Mouse (Mus musculus) embryonic facial prominence, embryonic 12.5 days (tissue): Measurements from ENCODE around the gene Olfr651. TPM values are rescaled to one million over a fixed set of nuclear protein-coding genes. Genes with fewer than 3 reads are reported as not detected.

Experiments used
- ATAC-seq: fragments of 200-750 bp; cut with Nextera tagmentation; 2 replicates; pipeline ENCODE4 v1.8.0; 2017; ENCODE audit not compliant: insufficient number of reproducible peaks, insufficient read depth, low FRiP score, low TSS enrichment
- H3K27ac ChIP-seq: fragments of 300-500 bp; sonication (generic); 2 replicates; pipeline ENCODE4 v1.5.1; 2016; ENCODE audit warnings: mild to moderate bottlenecking
- H3K27me3 ChIP-seq: fragments of 300-500 bp; sonication (generic); 2 replicates; pipeline ENCODE4 v1.6.1; 2016; ENCODE audit warnings: mild to moderate bottlenecking, moderate library complexity
- H3K36me3 ChIP-seq: fragments of 300-500 bp; sonication (generic); 2 replicates; pipeline ENCODE4 v1.6.1; 2016; ENCODE audit warnings: mild to moderate bottlenecking
- H3K4me1 ChIP-seq: fragments of 300-500 bp; sonication (generic); 2 replicates; pipeline ENCODE4 v1.6.1; 2016
- H3K4me2 ChIP-seq: fragments of 300-500 bp; sonication (generic); replicated peaks from 2 replicates; pipeline ENCODE4 v1.6.1; 2016; ENCODE audit warnings: mild to moderate bottlenecking, moderate library complexity
- H3K4me3 ChIP-seq: fragments of 300-500 bp; sonication (generic); 2 replicates; pipeline ENCODE4 v1.5.1; 2016; ENCODE audit warnings: mild to moderate bottlenecking
- H3K9ac ChIP-seq: fragments of 300-500 bp; sonication (generic); 2 replicates; pipeline ENCODE4 v1.6.1; 2016; ENCODE audit warnings: mild to moderate bottlenecking, moderate library complexity
- H3K9me3 ChIP-seq: fragments of 300-500 bp; sonication (generic); 2 replicates; pipeline ENCODE4 v1.6.1; 2016; ENCODE audit warnings: mild to moderate bottlenecking, moderate library complexity
- WGBS: fragments of 180-500 bp; shearing (Covaris S2); methylation state at CpG from one replicate; pipeline ENCODE4 v1.1.7; 2016; 5-methylcytosine and 5-hydroxymethylcytosine counted together
- polyA plus RNA-seq: library from polyadenylated mRNA; unstranded; fragments of >200 nt; fragmentation: Nextera tagmentation; extraction: Ambion mirVana; gene quantifications from 2 replicates; pipeline ENCODE4 v1.2.1, GENCODE M21; 2016

Olfr651 gene
- polyA plus RNA-seq, 1 experiment from 2014 or later = not detected

GRCm38 (mm10) chr7:104603173-104603572 lies 53.2 kb downstream of the Olfr651 start:
- no peak overlapping the region for H3K27ac ChIP-seq
- H3K27me3 ChIP-seq = no peaks in the 10 kb centered on the region
- no peaks in the 10 kb centered on the region for H3K4me1 ChIP-seq
- H3K4me2 ChIP-seq = no peak overlapping the region
- 5% methylated on average over 3 of the region's 3 CpGs for WGBS
- no peaks in the 10 kb centered on the region for H3K36me3 ChIP-seq
- no peaks in the 10 kb centered on the region for H3K9me3 ChIP-seq
- H3K9ac ChIP-seq = no peak overlapping the region
- H3K4me3 ChIP-seq = no peak overlapping the region
- ATAC-seq = no peak

Other genes with a start within 250 kb of the Olfr651 start
- gene Trim12a, start 234.7 kb upstream of the Olfr651 start, polyA plus RNA-seq = 5.3 and 5.8 TPM in 2 replicates
- gene Trim34b, start 220.7 kb upstream of the Olfr651 start, polyA plus RNA-seq = 0.22 TPM in 1 of 2 replicates, not detected in the other
- gene Trim12c, start 196.8 kb upstream of the Olfr651 start, polyA plus RNA-seq = 2.0 and 2.3 TPM in 2 replicates
- gene Trim30b, start 180.2 kb upstream of the Olfr651 start, polyA plus RNA-seq = not detected in 2 replicates
- 0.18 TPM in 1 of 2 replicates, not detected in the other for gene Trim30c, start 149.3 kb upstream of the Olfr651 start, polyA plus RNA-seq
- gene Trim30a, start 84.9 kb upstream of the Olfr651 start, polyA plus RNA-seq = 0.72 and 1.3 TPM in 2 replicates
- 0.15 and 0.27 TPM in 2 replicates for gene Trim30d, start 42.3 kb upstream of the Olfr651 start, polyA plus RNA-seq
- gene Olfr652, start 10.8 kb downstream of the Olfr651 start, polyA plus RNA-seq = not detected in 2 replicates
- gene Olfr653, start 27.2 kb downstream of the Olfr651 start, polyA plus RNA-seq = not detected in 2 replicates
- not detected in 2 replicates for gene Olfr654, start 36.9 kb downstream of the Olfr651 start, polyA plus RNA-seq
- gene Olfr655, start 51.6 kb downstream of the Olfr651 start, polyA plus RNA-seq = not detected in 2 replicates
- not detected in 2 replicates for gene Olfr656, start 63.8 kb downstream of the Olfr651 start, polyA plus RNA-seq
- gene Olfr657, start 74.7 kb downstream of the Olfr651 start, polyA plus RNA-seq = not detected in 2 replicates
- gene Olfr658, start 97.2 kb downstream of the Olfr651 start, polyA plus RNA-seq = not detected in 2 replicates
- not detected in 2 replicates for gene Olfr659, start 116.6 kb downstream of the Olfr651 start, polyA plus RNA-seq
- gene Olfr661, start 136.4 kb downstream of the Olfr651 start, polyA plus RNA-seq = not detected in 2 replicates
- not detected in 2 replicates for gene Usp17le, start 227.3 kb downstream of the Olfr651 start, polyA plus RNA-seq